Mouse (Mus musculus): Measurements from ENCODE around the gene Pnpo.

Gene Pnpo

GRCm38 (mm10) chr11:96969746-96970145, 26.0 kb upstream of the Pnpo start:
- DNase-seq (ENCODE audit: low spot score): peak; percentile 62

- no peak for DNase-seq (ENCODE audit: low spot score)
These were observed 25.5 kb upstream of the Pnpo start for GRCm38 (mm10) chr11:96969280-96969722.

- no peak for DNase-seq (ENCODE audit: low spot score)
These were observed 24.7 kb upstream of the Pnpo start for GRCm38 (mm10) chr11:96968476-96968875.

- no peak for DNase-seq (ENCODE audit: low spot score)
These were observed 23.9 kb upstream of the Pnpo start for GRCm38 (mm10) chr11:96967544-96968269.

- no peak for DNase-seq (ENCODE audit: low spot score)
These were observed 23.2 kb upstream of the Pnpo start for GRCm38 (mm10) chr11:96966914-96967543.

GRCm38 (mm10) chr11:96966172-96966571, 22.4 kb upstream of the Pnpo start:
- DNase-seq (ENCODE audit: low spot score): no peak

- DNase-seq (ENCODE audit: low spot score): peak; percentile 79
These were observed 19.8 kb upstream of the Pnpo start for GRCm38 (mm10) chr11:96963580-96963979.

GRCm38 (mm10) chr11:96957061-96957805, 13.4 kb upstream of the Pnpo start:
- DNase-seq (ENCODE audit: low spot score): no peak

GRCm38 (mm10) chr11:96956009-96956724, 12.4 kb upstream of the Pnpo start:
- no peak for DNase-seq (ENCODE audit: low spot score)

- no peak for DNase-seq (ENCODE audit: low spot score)
These were observed 11.3 kb upstream of the Pnpo start for GRCm38 (mm10) chr11:96955094-96955493.

GRCm38 (mm10) chr11:96952896-96953295, 9.1 kb upstream of the Pnpo start:
- no peak for DNase-seq (ENCODE audit: low spot score)

- no peak for DNase-seq (ENCODE audit: low spot score)
These were observed 8.6 kb upstream of the Pnpo start for GRCm38 (mm10) chr11:96952426-96952825.

- DNase-seq (ENCODE audit: low spot score): no peak
These were observed 7.0 kb upstream of the Pnpo start for GRCm38 (mm10) chr11:96950767-96951166.

GRCm38 (mm10) chr11:96947849-96948248, 4.1 kb upstream of the Pnpo start:
- DNase-seq (ENCODE audit: low spot score): no peak

- DNase-seq (ENCODE audit: low spot score): no peak
These were observed 2.7 kb upstream of the Pnpo start for GRCm38 (mm10) chr11:96946498-96946897.

- no peak for DNase-seq (ENCODE audit: low spot score)
These were observed 1.2 kb upstream of the Pnpo start for GRCm38 (mm10) chr11:96944844-96945580.

- DNase-seq (ENCODE audit: low spot score): no peak
These were observed 1.7 kb downstream of the Pnpo start for GRCm38 (mm10) chr11:96941989-96942590.

- DNase-seq (ENCODE audit: low spot score): no peak
These were observed 3.0 kb downstream of the Pnpo start for GRCm38 (mm10) chr11:96940578-96941465.

GRCm38 (mm10) chr11:96938426-96938800, 5.4 kb downstream of the Pnpo start:
- DNase-seq (ENCODE audit: low spot score): peak; percentile 61

All from ovary, adult 18-20 months (tissue).